Mouse (Mus musculus) megakaryocyte, embryonic 14.5 days (primary cell): ENCODE measurements around the gene Ppp1r9a. TPM values are rescaled to one million over a fixed set of nuclear protein-coding genes. Genes with fewer than 3 reads are reported as not detected.

Experiments
- H3K27me3 ChIP-seq: replicated peaks from 2 replicates; pipeline ENCODE3; 2012; ENCODE audit warnings: inconsistent platforms
- H3K36me3 ChIP-seq: replicated peaks from 2 replicates; pipeline ENCODE3; 2012; ENCODE audit warnings: low read length, inconsistent platforms, mixed read lengths
- H3K4me1 ChIP-seq: 2 replicates; pipeline ENCODE4 v1.6.1; 2012; ENCODE audit warnings: inconsistent platforms
- H3K4me3 ChIP-seq: replicated peaks from 2 replicates; pipeline ENCODE3; 2012; ENCODE audit warnings: moderate library complexity, mild to moderate bottlenecking, inconsistent platforms
- H3K9me3 ChIP-seq: 2 replicates; pipeline ENCODE4 v1.6.1; 2012; ENCODE audit warnings: inconsistent platforms
- FLI1 ChIP-seq: IDR thresholded peaks from 2 replicates; pipeline ENCODE4 v1.6.1; 2012; ENCODE audit warnings: low read length, inconsistent platforms, mixed read lengths
- GATA1 ChIP-seq: IDR thresholded peaks from 3 replicates; pipeline ENCODE4 v1.6.1; 2012; ENCODE audit warnings: mixed read lengths, low read length, inconsistent platforms, borderline replicate concordance
- polyA plus RNA-seq: library from polyadenylated mRNA; stranded (reverse); fragments of >175 nt; gene quantifications from 2 replicates; pipeline ENCODE4 v1.2.3, GENCODE M21; 2012; ENCODE audit warnings: low replicate concordance; ENCODE audit not compliant: insufficient read depth

The Ppp1r9a gene
- polyA plus RNA-seq, 1 experiment = 2.5 TPM

DNA sequence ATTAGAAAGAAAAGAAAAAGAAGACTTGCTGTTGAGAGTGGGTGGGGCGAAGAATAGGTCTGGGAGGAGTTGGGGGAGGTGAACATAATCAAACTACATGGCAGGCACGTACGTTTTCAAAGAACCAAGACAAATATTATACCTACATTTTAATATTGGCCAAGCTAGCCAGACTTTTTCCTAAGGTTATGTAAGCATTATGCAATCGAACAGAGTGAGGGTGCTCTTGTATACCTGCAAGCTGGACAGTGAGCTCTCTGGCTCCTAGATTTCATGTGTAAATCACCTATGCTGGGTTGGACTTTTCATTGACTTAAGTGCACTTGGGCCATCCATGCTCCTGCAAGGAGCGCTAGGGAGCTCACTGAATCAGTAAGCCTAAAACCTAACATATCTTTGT lies 295.9 kb downstream of the Ppp1r9a start:
- 0 out of 2 replicates have a peak, but pooled peaks cover 4% of the 10 kb centered on the region for H3K9me3 ChIP-seq
- peaks cover 18% of the 10 kb centered on the region for H3K4me1 ChIP-seq
- TF ChIP-seq GATA1 = no peak
- TF ChIP-seq FLI1 = no peak
- no peaks in the 10 kb centered on the region for H3K36me3 ChIP-seq
- H3K27me3 ChIP-seq = peaks cover 7% of the 10 kb centered on the region
- H3K4me3 ChIP-seq = no peak overlapping the region

DNA sequence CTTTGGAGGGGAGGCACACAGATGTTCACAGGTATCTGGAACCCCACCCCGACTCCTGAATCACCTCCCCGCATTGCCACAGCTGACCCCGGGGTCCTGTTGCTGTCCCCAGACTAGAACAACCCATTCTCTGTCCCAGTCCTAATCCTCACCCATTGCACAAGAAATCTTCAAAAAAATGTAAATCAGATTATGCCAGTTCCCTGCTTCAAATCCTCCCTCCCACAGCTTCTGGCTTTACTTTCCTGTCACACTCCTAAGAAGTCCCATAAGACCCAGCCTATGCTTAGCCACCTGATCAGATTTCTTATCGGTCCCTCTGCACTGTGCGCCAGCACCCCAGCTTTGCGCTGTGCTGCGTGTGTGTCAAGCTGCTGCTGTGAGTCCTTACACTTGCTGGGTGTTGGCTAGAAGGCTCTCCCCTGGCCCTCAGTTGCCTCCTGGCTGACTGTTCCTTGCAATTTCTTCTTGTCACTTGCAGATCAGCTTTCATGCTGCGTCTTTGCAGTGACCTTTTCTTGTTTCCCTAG lies 296.7 kb downstream of the Ppp1r9a start:
- Histone ChIP-seq H3K9me3 (0 out of 2 replicates have a peak, but pooled peaks cover 4% of the 10 kb centered on the region), H3K27me3 (peaks cover 6% of the 10 kb centered on the region), H3K4me3 (no peak overlapping the region), H3K36me3 (no peaks in the 10 kb centered on the region), H3K4me1 (peaks cover 13% of the 10 kb centered on the region; the same call in 1 of the 2 replicates)
- TF ChIP-seq FLI1 = no peak
- no peak for TF ChIP-seq GATA1

DNA sequence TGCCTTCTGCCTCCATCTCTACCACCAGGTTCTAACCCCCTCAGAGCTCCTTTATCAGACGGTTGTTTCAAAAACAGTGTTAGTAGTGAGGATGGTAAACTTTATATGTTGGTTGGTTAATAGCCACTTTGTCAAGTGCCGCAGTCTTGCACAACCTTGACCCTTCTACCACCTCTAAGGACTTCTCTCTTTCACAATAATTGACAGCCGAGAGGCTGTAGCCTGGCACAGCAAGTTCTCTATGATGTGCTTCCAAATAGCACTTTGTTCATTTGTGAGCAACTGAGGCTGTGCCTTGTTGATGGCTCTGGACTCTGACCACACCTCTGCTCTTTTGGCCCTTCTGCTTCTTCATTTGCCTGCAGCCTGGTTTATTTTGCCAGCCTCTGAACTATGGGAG lies 297.2 kb downstream of the Ppp1r9a start:
- Histone ChIP-seq H3K4me1 (peaks cover 10% of the 10 kb centered on the region; the same call in 1 of the 2 replicates), H3K27me3 (peaks cover 6% of the 10 kb centered on the region), H3K9me3 (0 out of 2 replicates have a peak, but pooled peaks cover 4% of the 10 kb centered on the region), H3K4me3 (no peak overlapping the region), H3K36me3 (no peaks in the 10 kb centered on the region)
- no peak for TF ChIP-seq FLI1
- TF ChIP-seq GATA1 = no peak

DNA sequence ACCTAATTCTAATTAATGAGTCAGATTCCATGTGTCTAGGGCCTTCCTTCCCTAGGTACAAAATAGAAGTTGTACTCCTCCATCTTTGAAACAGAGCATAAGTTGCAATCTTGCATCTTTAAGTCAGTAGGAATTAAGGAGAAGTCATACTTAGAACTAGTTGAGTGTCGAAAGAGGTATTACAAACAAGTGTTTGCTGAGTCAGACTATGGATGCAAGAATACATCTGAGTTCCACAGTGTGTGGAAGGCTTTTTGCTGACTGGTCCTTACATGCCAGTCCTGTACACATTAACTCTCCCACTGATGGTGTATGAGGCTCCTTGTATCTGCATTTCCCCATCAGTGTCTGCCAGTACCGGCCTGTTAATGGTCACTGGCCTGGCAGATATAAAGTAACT lies 305.1 kb downstream of the Ppp1r9a start:
- H3K9me3 ChIP-seq = no peaks in the 10 kb centered on the region
- no peaks in the 10 kb centered on the region for H3K36me3 ChIP-seq
- no peaks in the 10 kb centered on the region for H3K27me3 ChIP-seq
- H3K4me1 ChIP-seq = peaks cover 6% of the 10 kb centered on the region
- TF ChIP-seq GATA1 = no peak
- no peak for TF ChIP-seq FLI1
- no peak overlapping the region for H3K4me3 ChIP-seq

Other genes with a start within 250 kb of the Ppp1r9a start
- 4.5 and 5.3 TPM in 2 replicates for gene Sgce, start 155.7 kb upstream of the Ppp1r9a start, polyA plus RNA-seq
- 1.6 and 11.0 TPM in 2 replicates for gene Peg10, start 155.6 kb upstream of the Ppp1r9a start, polyA plus RNA-seq